Mouse (Mus musculus): Measurements from ENCODE around the gene Mob3a. TPM values are rescaled to one million over a fixed set of nuclear protein-coding genes. Genes with fewer than 3 reads are reported as not detected.

Mob3a gene
- total and polyA plus RNA-seq, 3 experiments, result 56.9 to 84.2 (median 71.4) TPM

DNA sequence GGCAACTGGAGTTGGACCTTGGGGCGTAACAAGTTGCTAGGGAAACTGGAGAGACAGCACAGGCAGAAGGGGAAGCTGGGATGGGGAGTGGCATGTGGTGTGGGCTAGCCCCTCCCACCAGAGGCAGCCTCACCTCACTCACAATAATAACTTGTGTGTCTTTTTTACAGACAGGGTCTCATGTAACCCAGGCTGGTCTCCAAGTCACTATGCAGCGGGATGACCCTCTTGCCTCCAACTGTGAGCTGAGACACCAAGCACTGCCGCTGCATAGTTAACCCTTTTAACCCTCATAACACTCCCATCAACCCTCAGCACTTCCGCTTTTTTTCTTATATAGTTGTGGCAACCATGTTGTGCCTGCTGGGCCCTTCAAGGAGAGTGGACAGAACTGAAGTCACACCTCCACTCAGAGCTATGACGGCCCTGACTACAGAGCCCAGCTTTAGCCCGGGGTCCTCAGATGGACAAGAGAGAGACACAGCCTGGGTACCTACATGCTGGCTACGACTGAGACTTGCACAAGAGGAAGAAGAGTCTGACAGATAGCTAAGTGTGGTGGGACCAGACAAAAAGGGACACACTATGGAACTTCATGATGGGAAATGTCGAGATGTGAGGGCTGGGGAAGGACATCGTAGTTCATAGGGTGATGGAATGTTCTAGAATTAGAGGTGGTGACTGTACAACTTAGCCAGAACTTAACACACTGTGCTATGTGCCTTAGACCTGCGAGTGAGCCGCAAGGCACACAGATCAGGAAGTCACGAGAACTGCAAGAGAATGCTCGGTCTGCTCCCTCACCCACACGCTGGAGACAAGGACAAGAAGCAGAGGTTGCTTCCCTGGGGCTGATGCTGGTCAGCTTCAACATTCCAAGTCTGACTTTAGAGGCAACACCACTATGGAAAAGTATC, 9.3 kb downstream of the Mob3a start (continued):
- TF ChIP-seq ZMIZ1 (IDR thresholded peaks at IDR 0.05; ENCODE audit: low read depth, low read length), result peak; percentile 87; the same call in 1 of the 2 replicates
- TF ChIP-seq SMC3 (IDR thresholded peaks at IDR 0.05; ENCODE audit: low read depth, low read length), result no peak
- TF ChIP-seq KAT2A (IDR thresholded peaks at IDR 0.05; ENCODE audit: insufficient replicate concordance, low read length), result no peak
- peak; percentile 72 for TF ChIP-seq ELF1 (IDR thresholded peaks at IDR 0.05; ENCODE audit: low read depth, low read length)
- TF ChIP-seq ZKSCAN1 (IDR thresholded peaks at IDR 0.05; ENCODE audit: borderline replicate concordance, low read depth, low read length), result no peak
- TF ChIP-seq MAX (IDR thresholded peaks at IDR 0.05; ENCODE audit: low read length), result peak; percentile 11; the same call in 1 of the 2 replicates
- peak; percentile 45 for TF ChIP-seq POLR2A (IDR thresholded peaks at IDR 0.05; ENCODE audit: low read depth, low read length)
- no peak for TF ChIP-seq MAFK (IDR thresholded peaks at IDR 0.05; ENCODE audit: insufficient replicate concordance, low read length)
- TF ChIP-seq IRF4 (IDR thresholded peaks at IDR 0.05; ENCODE audit: low read depth, low read length), result peak; percentile 40
- TF ChIP-seq MAZ (IDR thresholded peaks at IDR 0.05; ENCODE audit: low read depth, low read length), result no peak
- no peak for TF ChIP-seq EP300 (IDR thresholded peaks at IDR 0.05; ENCODE audit: low read length)
- TF ChIP-seq USF1 (IDR thresholded peaks at IDR 0.05; ENCODE audit: low read depth, low read length), result no peak
- peak; percentile 72 for TF ChIP-seq ZNF384 (IDR thresholded peaks at IDR 0.05; ENCODE audit: low read depth, low read length)
- TF ChIP-seq MYC (IDR thresholded peaks at IDR 0.05; ENCODE audit: low read depth, low read length), result peak; percentile 42
- no peak for TF ChIP-seq CTCF (conservative IDR thresholded peaks at IDR 0.05 in 1 of 2, IDR thresholded peaks at IDR 0.05 in 1 of 2; ENCODE audit: low read depth in 2 of 2, low read length in 2 of 2)
- TF ChIP-seq GABPA (IDR thresholded peaks at IDR 0.05; ENCODE audit: insufficient replicate concordance, low read depth, low read length), result no peak
- no peak for TF ChIP-seq E2F4 (IDR thresholded peaks at IDR 0.05; ENCODE audit: insufficient replicate concordance, low read depth, low read length)
- no peak for TF ChIP-seq USF2 (conservative IDR thresholded peaks at IDR 0.05; ENCODE audit: low read depth, low read length)
- peak; percentile 75 for TF ChIP-seq TBP (conservative IDR thresholded peaks at IDR 0.05; ENCODE audit: low read depth, low read length)
- TF ChIP-seq ZC3H11A (IDR thresholded peaks at IDR 0.05; ENCODE audit: low read depth, low read length), result no peak

- no peak for TF ChIP-seq ETS1 (conservative IDR thresholded peaks at IDR 0.05; ENCODE audit: low read depth, low read length)
- TF ChIP-seq POLR2AphosphoS2 (IDR thresholded peaks at IDR 0.05; ENCODE audit: low read depth, low read length), result no peak
- TF ChIP-seq SMC3 (IDR thresholded peaks at IDR 0.05; ENCODE audit: low read depth, low read length), result peak; percentile 68
- TF ChIP-seq TBP (conservative IDR thresholded peaks at IDR 0.05; ENCODE audit: low read depth, low read length), result no peak
- TF ChIP-seq MAX (IDR thresholded peaks at IDR 0.05; ENCODE audit: low read length), result no peak
- TF ChIP-seq MEF2A (IDR thresholded peaks at IDR 0.05; ENCODE audit: borderline replicate concordance, low read depth, low read length), result no peak
- TF ChIP-seq RCOR1 (conservative IDR thresholded peaks at IDR 0.05; ENCODE audit: low read depth, low read length), result no peak
- TF ChIP-seq ELF1 (IDR thresholded peaks at IDR 0.05; ENCODE audit: low read depth, low read length), result no peak
- TF ChIP-seq ZC3H11A (IDR thresholded peaks at IDR 0.05; ENCODE audit: low read depth, low read length), result no peak
- TF ChIP-seq CHD1 (IDR thresholded peaks at IDR 0.05; ENCODE audit: low read depth, low read length), result no peak
- TF ChIP-seq RAD21 (IDR thresholded peaks at IDR 0.05; ENCODE audit: low read depth, low read length), result peak; percentile 72
- peak; percentile 23 to 72; a peak in 2 of 4 replicates for TF ChIP-seq CTCF (conservative IDR thresholded peaks at IDR 0.05 in 1 of 2, IDR thresholded peaks at IDR 0.05 in 1 of 2; ENCODE audit: low read depth in 2 of 2, low read length in 2 of 2)
- no peak overlapping the region for H3K4me2 ChIP-seq (ENCODE audit: insufficient read depth, low read depth, poor library complexity, severe bottlenecking)
- peaks cover under 1% of the 10 kb centered on the region; the same call in 1 of the 2 replicates for H3K79me2 ChIP-seq (replicated peaks; ENCODE audit: control insufficient read depth, extremely low read depth, insufficient read depth, poor library complexity, severe bottlenecking)
- dilution Hi-C loops (cut with MboI; ENCODE audit: extremely low pct_ligation_motif_present, extremely low pct_unique_long_range_greater_than_20kb, low sequenced_read_pairs) (no loop called here), in situ Hi-C loops (cut with MboI; ENCODE audit: low pct_ligation_motif_present, low pct_unique_long_range_greater_than_20kb, low sequenced_read_pairs) (loop anchor here (5.0 to 25.0 kb wide), 2 partner anchors 111 to 251 kb away; partner anchors contain the start of genes Klf16 and Tcf3)
- peaks cover 51 to 84% of the 10 kb centered on the region in 2 experiments for H3K36me3 ChIP-seq (replicated peaks in 1 of 2; ENCODE audit: control insufficient read depth in 1 of 2, insufficient read depth in 1 of 2, low read length in 1 of 2)
- H3K4me1 ChIP-seq (ENCODE audit: control insufficient read depth in 1 of 2, insufficient read depth in 2 of 2), result peaks cover 21 to 58% of the 10 kb centered on the region in 2 experiments
- no peaks in the 10 kb centered on the region for H3K27me3 ChIP-seq (replicated peaks)
- H3K4me3 ChIP-seq (replicated peaks in 1 of 3; ENCODE audit: low read depth in 2 of 3, low read length in 2 of 3, poor library complexity in 1 of 3), result no peak overlapping the region
- H3K9ac ChIP-seq (ENCODE audit: insufficient read depth, low read depth), result no peak overlapping the region
- no peak overlapping the region for H3K27ac ChIP-seq (ENCODE audit: insufficient read depth, low read depth)
- H3K9me3 ChIP-seq (replicated peaks; ENCODE audit: low read length), result no peaks in the 10 kb centered on the region
- DNase-seq (ENCODE audit: extremely low read depth), result no peak
Measured at GRCm38 (mm10) chr10:80687850-80688249, 13.9 kb downstream of the Mob3a start.
